Mouse (Mus musculus): Measurements from ENCODE around the gene Gm27021. TPM values are rescaled to one million over a fixed set of nuclear protein-coding genes. Genes with fewer than 3 reads are reported as not detected.
A peak's percentile ranks its signal among the peaks of the same experiment; 100 is the strongest.

Gm27021 gene
- total RNA-seq, 2 experiments from 2014 or later = not detected

- intact Hi-C loops (cut with DNase I) = no loop called here
- DNase-seq = no peak
Measured at GRCm38 (mm10) chr8:120574941-120575340, 92.9 kb downstream of the Gm27021 start.

- no peak for DNase-seq
- intact Hi-C loops (cut with DNase I) = no loop called here
Measured at GRCm38 (mm10) chr8:120573866-120574265, 94.0 kb downstream of the Gm27021 start.

- intact Hi-C loops (cut with DNase I) = no loop called here
- DNase-seq = no peak
Measured at GRCm38 (mm10) chr8:120572534-120572933, 95.3 kb downstream of the Gm27021 start.

GRCm38 (mm10) chr8:120571561-120571960 lies 96.3 kb downstream of the Gm27021 start:
- intact Hi-C loops (cut with DNase I) = loop anchor here (2.0 kb wide), 1 partner anchor 25 kb away; no protein-coding TSS in a partner anchor
- no peak for DNase-seq

GRCm38 (mm10) chr8:120569939-120570715 lies 97.8 kb downstream of the Gm27021 start:
- intact Hi-C loops (cut with DNase I) = loop anchor here (2.0 kb wide), 1 partner anchor 27 kb away; no protein-coding TSS in a partner anchor

GRCm38 (mm10) chr8:120569123-120569522 lies 98.8 kb downstream of the Gm27021 start:
- intact Hi-C loops (cut with DNase I) = no loop called here
- DNase-seq = no peak

More at GRCm38 (mm10) chr8:120569939-120570715, 97.8 kb downstream of the Gm27021 start:
- peak in 1 of 2 experiments; percentile 74 for DNase-seq

- no peak for DNase-seq
Measured at GRCm38 (mm10) chr8:120568164-120568798, 99.6 kb downstream of the Gm27021 start.

GRCm38 (mm10) chr8:120567731-120568130 lies 100.1 kb downstream of the Gm27021 start:
- DNase-seq = no peak
- intact Hi-C loops (cut with DNase I) = no loop called here

More at GRCm38 (mm10) chr8:120568164-120568798, 99.6 kb downstream of the Gm27021 start:
- intact Hi-C loops (cut with DNase I) = no loop called here

- intact Hi-C loops (cut with DNase I) = no loop called here
- DNase-seq = no peak
Measured at GRCm38 (mm10) chr8:120566681-120567080, 101.2 kb downstream of the Gm27021 start.

- no peak for DNase-seq
- intact Hi-C loops (cut with DNase I) = no loop called here
Measured at GRCm38 (mm10) chr8:120565151-120565711, 102.6 kb downstream of the Gm27021 start.

GRCm38 (mm10) chr8:120563851-120564837 lies 103.7 kb downstream of the Gm27021 start:
- intact Hi-C loops (cut with DNase I) = no loop called here
- DNase-seq = peak; percentile 75 to 81

GRCm38 (mm10) chr8:120563348-120563724 lies 104.5 kb downstream of the Gm27021 start:
- no peak for DNase-seq
- intact Hi-C loops (cut with DNase I) = no loop called here

GRCm38 (mm10) chr8:120562680-120563347 lies 105.1 kb downstream of the Gm27021 start:
- DNase-seq = no peak
- intact Hi-C loops (cut with DNase I) = no loop called here

GRCm38 (mm10) chr8:120561539-120562435 lies 106.1 kb downstream of the Gm27021 start:
- DNase-seq = no peak
- intact Hi-C loops (cut with DNase I) = no loop called here

GRCm38 (mm10) chr8:120560535-120560934 lies 107.3 kb downstream of the Gm27021 start:
- no peak for DNase-seq
- intact Hi-C loops (cut with DNase I) = no loop called here

GRCm38 (mm10) chr8:120559654-120560053 lies 108.2 kb downstream of the Gm27021 start:
- DNase-seq = no peak
- intact Hi-C loops (cut with DNase I) = no loop called here

All from gastrocnemius, postnatal 36 days (tissue).